Mouse (Mus musculus): ENCODE measurements at regions not wholly inside any gene's neighbourhood (a gene's known extent, or its start where the extent isn't known, plus 50 kb on each side); places are given as distances from the start of the nearest gene placed in this dataset.
A peak's percentile ranks its signal among the peaks of the same experiment; 100 is the strongest.

DNA sequence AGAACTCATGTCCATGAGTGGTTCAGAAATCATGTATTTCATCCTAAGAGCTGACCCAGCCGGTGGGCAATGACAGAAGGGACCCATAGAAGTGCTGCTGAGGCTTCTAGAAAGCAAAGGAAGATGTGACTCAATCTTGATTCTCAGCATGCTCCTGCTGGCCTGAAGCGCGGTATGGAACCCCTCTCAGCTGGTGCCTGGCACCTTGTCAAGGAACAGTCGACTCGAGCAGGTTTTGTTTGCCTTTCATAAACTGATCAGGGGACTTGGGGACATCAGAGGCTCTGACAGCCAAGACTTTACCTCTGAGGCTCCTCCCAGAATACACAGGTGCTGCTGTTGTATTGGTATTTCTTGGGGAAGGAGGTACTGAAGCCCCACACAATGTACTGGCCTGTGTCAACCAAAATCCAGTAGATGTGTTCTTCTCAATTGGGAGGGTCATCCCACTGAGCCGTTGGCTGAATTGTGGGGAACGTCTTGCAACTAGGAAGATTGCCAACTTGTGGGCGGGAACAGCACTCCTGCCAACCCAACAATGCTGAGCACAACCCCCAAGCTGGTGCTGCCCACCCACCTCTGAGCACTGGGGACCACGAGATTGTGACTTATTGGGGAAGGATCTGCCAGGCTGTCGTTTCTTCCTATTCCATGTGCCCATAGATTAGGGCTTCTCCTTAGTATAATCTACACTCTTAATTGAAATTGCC, 344.4 kb downstream of the Bcl11a start:
- WGBS = 58% methylated on average over 10 of the region's 10 CpGs

DNA sequence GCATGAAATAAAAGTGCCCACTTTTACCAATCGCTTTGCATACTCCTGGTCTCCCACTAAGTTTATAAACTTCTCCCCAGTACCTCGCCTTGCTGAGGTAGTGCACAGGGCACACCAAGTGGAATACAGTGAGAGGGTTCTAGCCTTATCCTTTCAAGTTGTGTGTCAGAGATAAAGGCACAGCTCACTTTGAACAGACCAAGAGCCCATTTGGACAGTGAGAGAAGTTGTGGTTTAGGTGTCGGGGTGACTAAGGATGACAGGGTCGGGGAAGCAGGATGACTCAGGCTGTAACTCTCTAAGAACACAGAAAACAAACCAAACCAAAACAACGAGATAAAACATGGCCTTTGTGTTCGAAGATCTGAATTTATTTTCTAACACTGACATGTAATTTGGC, 345.4 kb downstream of the Bcl11a start:
- no peak overlapping the region for H3K9ac ChIP-seq (replicated peaks; ENCODE audit: low read depth, low read length)
- H3K4me3 ChIP-seq (replicated peaks; ENCODE audit: low read length) = no peak overlapping the region
- H3K27ac ChIP-seq (ENCODE audit: low read length) = no peak overlapping the region
- H3K4me2 ChIP-seq (ENCODE audit: low read length) = no peak overlapping the region
- no peaks in the 10 kb centered on the region for H3K9me3 ChIP-seq (ENCODE audit: control insufficient read depth, low read length)
- H3K4me1 ChIP-seq (replicated peaks; ENCODE audit: control insufficient read depth, insufficient read depth, low read length) = no peaks in the 10 kb centered on the region; the same call in 1 of the 2 replicates
- ATAC-seq = no peak
- H3K36me3 ChIP-seq (ENCODE audit: control insufficient read depth, insufficient read depth) = no peaks in the 10 kb centered on the region
- 93% methylated on average over 6 of the region's 6 CpGs for WGBS
- no peaks in the 10 kb centered on the region for H3K27me3 ChIP-seq (replicated peaks; ENCODE audit: control insufficient read depth, insufficient read depth, low read length)

More for the DNA sequence above, 344.4 kb downstream of the Bcl11a start:
- Histone ChIP-seq H3K4me3 (replicated peaks; ENCODE audit: low read length) (no peak overlapping the region), H3K4me2 (ENCODE audit: low read length) (no peak overlapping the region), H3K36me3 (ENCODE audit: control insufficient read depth, insufficient read depth) (no peaks in the 10 kb centered on the region), H3K27me3 (replicated peaks; ENCODE audit: control insufficient read depth, insufficient read depth, low read length) (no peaks in the 10 kb centered on the region), H3K4me1 (replicated peaks; ENCODE audit: control insufficient read depth, insufficient read depth, low read length) (no peaks in the 10 kb centered on the region), H3K9me3 (ENCODE audit: control insufficient read depth, low read length) (no peaks in the 10 kb centered on the region), H3K9ac (replicated peaks; ENCODE audit: low read depth, low read length) (no peak overlapping the region), H3K27ac (ENCODE audit: low read length) (no peak overlapping the region)
- ATAC-seq = no peak

DNA sequence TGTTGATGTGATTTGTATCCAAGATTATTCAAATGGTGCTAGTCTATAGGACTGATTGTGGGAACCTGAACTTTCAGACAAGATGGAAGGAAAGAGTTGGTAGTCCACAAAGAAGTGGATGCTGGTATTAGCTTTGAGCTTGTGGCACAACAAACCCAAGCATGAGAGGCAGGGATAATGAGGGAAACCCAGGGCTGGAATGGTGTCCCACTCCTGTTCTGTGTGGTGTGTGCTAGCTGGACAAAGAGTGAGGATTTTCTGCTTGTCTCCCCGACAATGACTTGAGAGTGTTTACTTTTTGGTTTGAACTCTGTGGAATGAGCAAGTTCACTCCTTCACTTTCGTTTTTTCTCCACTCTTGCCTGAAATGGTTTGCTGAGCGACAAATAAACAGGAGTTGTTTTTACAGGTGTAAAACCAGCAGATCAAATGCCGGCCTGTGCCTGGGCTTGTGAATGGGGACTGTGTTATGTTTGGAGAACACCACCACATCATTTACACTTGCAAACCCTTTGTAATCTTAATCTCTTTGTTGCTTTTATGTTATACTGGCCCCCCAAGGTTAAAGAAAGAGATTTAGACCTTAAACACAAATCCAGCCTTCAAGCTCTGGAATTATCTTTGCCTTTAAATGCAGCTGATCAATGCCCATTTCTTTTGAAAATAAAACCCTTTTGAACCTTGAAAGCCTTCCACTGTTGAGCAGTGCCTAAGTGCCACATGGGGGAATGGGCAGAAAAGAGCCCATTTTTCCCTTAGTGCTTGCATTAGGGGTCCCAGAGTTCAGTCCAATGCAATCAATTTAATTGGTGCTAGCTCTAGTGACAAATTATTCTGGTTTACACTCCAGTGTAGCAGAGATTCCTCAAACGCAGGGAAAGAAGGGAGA, 349.4 kb downstream of the Bcl11a start:
- ATAC-seq = peak; percentile 84
- 4% methylated on average over 5 of the region's 5 CpGs for WGBS
- H3K4me1 ChIP-seq (replicated peaks; ENCODE audit: control insufficient read depth, insufficient read depth, low read length) = no peaks in the 10 kb centered on the region; the same call in 1 of the 2 replicates
- no peak overlapping the region for H3K4me3 ChIP-seq (replicated peaks; ENCODE audit: low read length)
- H3K27ac ChIP-seq (ENCODE audit: low read length) = no peak overlapping the region
- H3K36me3 ChIP-seq (ENCODE audit: control insufficient read depth, insufficient read depth) = no peaks in the 10 kb centered on the region
- no peak overlapping the region for H3K9ac ChIP-seq (replicated peaks; ENCODE audit: low read depth, low read length)
- no peak overlapping the region for H3K4me2 ChIP-seq (ENCODE audit: low read length)
- no peaks in the 10 kb centered on the region for H3K9me3 ChIP-seq (ENCODE audit: control insufficient read depth, low read length)
- no peaks in the 10 kb centered on the region for H3K27me3 ChIP-seq (replicated peaks; ENCODE audit: control insufficient read depth, insufficient read depth, low read length)

DNA sequence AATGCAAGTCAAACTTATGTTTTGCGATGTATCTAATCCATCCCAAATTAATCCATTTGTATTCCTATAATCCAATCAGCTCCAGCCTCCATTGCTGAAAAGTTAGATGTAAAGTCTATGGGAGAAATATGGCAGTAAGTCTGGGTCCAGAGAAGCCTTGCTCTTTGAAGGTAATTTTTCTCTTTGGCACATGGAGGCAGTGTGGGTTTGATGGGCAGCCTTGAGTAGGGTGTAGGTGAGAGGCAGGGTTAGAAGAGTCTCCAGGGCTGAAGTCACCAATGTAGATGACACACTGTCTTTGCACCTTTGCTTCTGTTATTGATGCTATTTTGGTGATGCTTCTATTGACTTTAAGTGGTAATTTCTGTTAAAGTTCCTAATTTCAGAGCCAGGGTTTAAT, 370.8 kb downstream of the Bcl11a start:
- 88% methylated on average over 1 of the region's 1 CpGs for WGBS
- Histone ChIP-seq H3K36me3 (ENCODE audit: control insufficient read depth, insufficient read depth) (no peaks in the 10 kb centered on the region), H3K27ac (ENCODE audit: low read length) (no peak overlapping the region), H3K4me2 (ENCODE audit: low read length) (no peak overlapping the region), H3K4me3 (replicated peaks; ENCODE audit: low read length) (no peak overlapping the region), H3K9me3 (ENCODE audit: control insufficient read depth, low read length) (no peaks in the 10 kb centered on the region), H3K9ac (replicated peaks; ENCODE audit: low read depth, low read length) (no peak overlapping the region), H3K4me1 (replicated peaks; ENCODE audit: control insufficient read depth, insufficient read depth, low read length) (peaks cover 7% of the 10 kb centered on the region), H3K27me3 (replicated peaks; ENCODE audit: control insufficient read depth, insufficient read depth, low read length) (no peaks in the 10 kb centered on the region)
- no peak for ATAC-seq

DNA sequence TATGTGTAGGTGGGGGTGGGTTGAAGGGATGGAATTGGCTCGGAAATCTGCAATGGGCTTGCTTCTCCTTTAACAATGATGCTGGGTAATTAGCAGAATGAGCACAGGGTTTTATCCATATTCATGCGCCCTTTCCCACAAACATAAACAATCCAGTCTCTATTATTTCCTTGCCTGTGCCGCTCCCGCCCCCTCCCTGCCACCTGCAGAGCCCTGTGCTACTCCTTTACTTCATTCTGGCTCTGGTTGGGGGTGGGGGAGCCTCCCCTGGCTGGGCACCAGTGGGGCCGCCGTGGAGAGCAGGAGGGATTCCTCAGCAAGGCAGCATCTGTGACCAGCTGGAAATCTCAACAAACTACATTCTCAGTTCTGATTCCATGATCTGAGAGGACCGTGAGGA, 374.4 kb downstream of the Bcl11a start:
- no peaks in the 10 kb centered on the region for H3K36me3 ChIP-seq (ENCODE audit: control insufficient read depth, insufficient read depth)
- H3K4me1 ChIP-seq (replicated peaks; ENCODE audit: control insufficient read depth, insufficient read depth, low read length) = peaks cover 7% of the 10 kb centered on the region
- H3K9me3 ChIP-seq (ENCODE audit: control insufficient read depth, low read length) = no peaks in the 10 kb centered on the region
- no peaks in the 10 kb centered on the region for H3K27me3 ChIP-seq (replicated peaks; ENCODE audit: control insufficient read depth, insufficient read depth, low read length)
- no peak overlapping the region for H3K9ac ChIP-seq (replicated peaks; ENCODE audit: low read depth, low read length)
- peak overlapping the region; percentile 36 for H3K4me2 ChIP-seq (ENCODE audit: low read length)
- H3K27ac ChIP-seq (ENCODE audit: low read length) = no peak overlapping the region
- 3% methylated on average over 7 of the region's 7 CpGs for WGBS
- ATAC-seq = peak; percentile 96
- H3K4me3 ChIP-seq (replicated peaks; ENCODE audit: low read length) = no peak overlapping the region

DNA sequence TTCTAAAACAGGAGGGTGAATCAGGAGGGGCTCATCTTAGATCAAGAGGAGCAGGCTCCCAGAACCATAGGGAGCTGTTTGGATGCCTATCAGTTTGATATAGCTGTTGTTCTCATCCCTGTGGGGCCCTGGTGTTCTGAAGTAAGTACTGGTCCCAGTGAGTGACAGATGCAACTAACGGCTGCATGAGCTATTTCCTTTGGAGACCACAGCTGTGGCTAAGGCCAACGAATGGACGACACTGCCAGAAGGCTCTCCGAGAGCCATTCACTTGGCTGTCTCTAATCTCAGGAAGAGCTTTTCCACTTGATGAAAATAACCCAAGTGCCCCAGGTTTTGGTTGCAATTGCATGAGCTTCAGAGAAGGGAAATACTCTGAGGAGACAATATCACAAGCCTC, 386.8 kb downstream of the Bcl11a start:
- WGBS = 72% methylated on average over 4 of the region's 4 CpGs
- no peaks in the 10 kb centered on the region for H3K9me3 ChIP-seq (ENCODE audit: control insufficient read depth, low read length)
- no peaks in the 10 kb centered on the region for H3K36me3 ChIP-seq (ENCODE audit: control insufficient read depth, insufficient read depth)
- H3K4me1 ChIP-seq (replicated peaks; ENCODE audit: control insufficient read depth, insufficient read depth, low read length) = no peaks in the 10 kb centered on the region
- H3K4me3 ChIP-seq (replicated peaks; ENCODE audit: low read length) = no peak overlapping the region
- H3K27me3 ChIP-seq (replicated peaks; ENCODE audit: control insufficient read depth, insufficient read depth, low read length) = no peaks in the 10 kb centered on the region
- H3K9ac ChIP-seq (replicated peaks; ENCODE audit: low read depth, low read length) = no peak overlapping the region
- no peak overlapping the region for H3K4me2 ChIP-seq (ENCODE audit: low read length)
- ATAC-seq = no peak
- no peak overlapping the region for H3K27ac ChIP-seq (ENCODE audit: low read length)

DNA sequence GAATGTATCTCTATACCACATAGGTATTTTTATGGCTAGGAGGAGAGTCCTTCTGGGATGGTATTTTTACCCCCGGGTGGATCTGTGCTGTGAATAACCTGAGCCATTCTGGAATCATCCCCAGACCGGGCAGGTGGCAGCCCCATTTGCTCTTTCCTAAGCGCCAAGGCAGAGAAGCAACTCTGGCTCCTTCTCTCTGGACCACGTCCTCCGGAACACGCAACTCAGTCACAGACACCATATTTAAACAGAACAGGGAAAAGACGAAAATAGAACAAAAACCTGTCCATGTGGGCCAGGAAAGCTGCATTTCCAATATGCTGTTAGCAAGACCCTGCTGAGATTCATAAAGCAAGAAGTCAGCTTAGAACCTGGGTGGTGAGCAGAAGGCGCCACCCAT, 389.6 kb downstream of the Bcl11a start:
- Histone ChIP-seq H3K27ac (ENCODE audit: low read length) (no peak overlapping the region), H3K4me1 (replicated peaks; ENCODE audit: control insufficient read depth, insufficient read depth, low read length) (no peaks in the 10 kb centered on the region), H3K4me2 (ENCODE audit: low read length) (no peak overlapping the region), H3K9me3 (ENCODE audit: control insufficient read depth, low read length) (no peaks in the 10 kb centered on the region), H3K27me3 (replicated peaks; ENCODE audit: control insufficient read depth, insufficient read depth, low read length) (no peaks in the 10 kb centered on the region), H3K4me3 (replicated peaks; ENCODE audit: low read length) (no peak overlapping the region), H3K36me3 (ENCODE audit: control insufficient read depth, insufficient read depth) (no peaks in the 10 kb centered on the region), H3K9ac (replicated peaks; ENCODE audit: low read depth, low read length) (no peak overlapping the region)
- 88% methylated on average over 8 of the region's 8 CpGs for WGBS
- no peak for ATAC-seq

DNA sequence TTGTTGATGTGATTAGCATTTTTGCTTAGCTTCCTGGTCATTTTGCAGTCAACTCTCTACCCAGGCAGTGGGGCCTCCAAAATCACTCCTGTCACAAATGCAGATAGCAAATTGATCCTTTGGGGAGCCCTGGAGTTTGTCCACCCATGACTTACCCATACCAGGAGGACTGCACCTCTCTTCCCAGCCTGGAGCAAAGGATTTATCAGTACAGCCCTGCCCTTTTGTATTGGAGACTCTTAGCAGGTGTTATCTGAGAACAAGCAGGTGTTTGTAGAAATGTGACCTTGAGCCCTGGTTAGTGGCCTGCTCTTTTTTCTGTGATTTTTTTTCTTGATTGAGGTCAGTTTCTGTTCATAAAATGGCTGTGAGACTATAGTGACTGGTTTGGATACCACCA, 392.6 kb downstream of the Bcl11a start:
- Histone ChIP-seq H3K27me3 (replicated peaks; ENCODE audit: control insufficient read depth, insufficient read depth, low read length) (no peaks in the 10 kb centered on the region), H3K9me3 (ENCODE audit: control insufficient read depth, low read length) (no peaks in the 10 kb centered on the region), H3K9ac (replicated peaks; ENCODE audit: low read depth, low read length) (no peak overlapping the region), H3K4me3 (replicated peaks; ENCODE audit: low read length) (no peak overlapping the region), H3K36me3 (ENCODE audit: control insufficient read depth, insufficient read depth) (no peaks in the 10 kb centered on the region), H3K4me2 (ENCODE audit: low read length) (no peak overlapping the region), H3K27ac (ENCODE audit: low read length) (no peak overlapping the region), H3K4me1 (replicated peaks; ENCODE audit: control insufficient read depth, insufficient read depth, low read length) (no peaks in the 10 kb centered on the region)
- ATAC-seq = no peak

DNA sequence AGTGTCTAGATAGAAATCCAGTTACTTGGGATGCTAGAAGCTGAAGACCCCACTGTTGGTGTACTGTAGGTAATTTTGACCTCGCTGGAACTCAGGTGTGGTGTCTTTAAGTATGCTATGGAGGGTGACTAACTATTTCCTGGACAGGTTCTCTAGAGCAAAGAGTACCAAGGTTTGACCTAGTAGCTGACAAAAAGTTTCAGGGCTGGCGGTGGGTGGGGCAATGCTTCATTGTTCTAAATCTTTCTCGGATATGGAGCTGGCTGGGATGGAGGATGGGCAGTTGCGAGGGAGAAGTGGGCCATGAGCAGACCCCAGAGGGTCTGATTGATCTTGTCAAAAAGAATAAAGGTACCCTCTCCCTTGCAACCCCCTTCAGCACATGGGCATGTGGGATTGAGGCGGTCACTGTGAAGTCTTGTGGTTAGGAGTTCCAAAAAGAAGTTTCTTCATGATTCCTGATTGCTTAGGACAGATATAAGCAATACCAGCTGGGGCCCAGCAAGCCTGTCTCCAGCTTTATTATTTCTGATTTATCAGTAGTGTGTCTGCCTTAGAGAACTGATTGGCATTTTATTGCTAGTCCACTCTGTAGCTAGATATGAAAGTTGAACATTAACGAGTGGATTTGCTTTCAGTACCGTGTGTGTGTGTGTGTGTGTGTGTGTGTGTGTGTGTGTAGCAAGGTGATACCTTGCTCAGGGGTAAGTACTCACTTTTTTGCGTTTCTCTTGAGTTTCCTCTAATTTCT, 394.9 kb downstream of the Bcl11a start:
- no peak overlapping the region for H3K4me3 ChIP-seq (replicated peaks; ENCODE audit: low read length)
- 83% methylated on average over 8 of the region's 8 CpGs for WGBS
- no peak for ATAC-seq
- H3K9me3 ChIP-seq (ENCODE audit: control insufficient read depth, low read length) = no peaks in the 10 kb centered on the region
- H3K4me1 ChIP-seq (replicated peaks; ENCODE audit: control insufficient read depth, insufficient read depth, low read length) = no peaks in the 10 kb centered on the region
- no peak overlapping the region for H3K4me2 ChIP-seq (ENCODE audit: low read length)
- no peaks in the 10 kb centered on the region for H3K27me3 ChIP-seq (replicated peaks; ENCODE audit: control insufficient read depth, insufficient read depth, low read length)
- no peaks in the 10 kb centered on the region for H3K36me3 ChIP-seq (ENCODE audit: control insufficient read depth, insufficient read depth)
- no peak overlapping the region for H3K27ac ChIP-seq (ENCODE audit: low read length)
- H3K9ac ChIP-seq (replicated peaks; ENCODE audit: low read depth, low read length) = no peak overlapping the region
